Comparison of ENCODE assay signal across 20 mouse cellular contexts in genomic region chr15:77889761-77890422, GRCm38 (mm10). TPM values are rescaled to one million over a fixed set of nuclear protein-coding genes. Genes with fewer than 3 reads are reported as not detected.
DNase-seq lines count a peak whose midpoint lies in the region; ATAC-seq and TF ChIP-seq lines count a peak whose summit lies in the region.
"Had no signal": no experiment of that assay in that cellular context is flagged by ENCODE, and none has a peak within 500 bp of the region (broad histone marks: within the 10 kb centered on the region; RNA-seq: fewer than 3 reads in every experiment).

No protein-coding gene starts in this region.

- no peak for TF ChIP-seq POLR2A in ES-Bruce4 (IDR thresholded peaks at IDR 0.05; ENCODE audit: insufficient read depth, low read length)

- H3K4me1 ChIP-seq in ES-Bruce4 (ENCODE audit: control insufficient read depth, insufficient read depth, low read length) = peaks cover 8% of the 10 kb centered on the region
- H3K4me1 ChIP-seq in intestine, embryonic 15.5 days (replicated peaks) = peaks cover 12% of the 10 kb centered on the region; the same call in 1 of the 2 replicates
- no peaks in the 10 kb centered on the region for H3K4me1 ChIP-seq in midbrain, embryonic 11.5 days (ENCODE audit: control insufficient read depth, insufficient read depth, low read length)
- H3K4me1 ChIP-seq in liver, postnatal 0 days (ENCODE audit: insufficient read depth) = peaks cover 8% of the 10 kb centered on the region
- H3K4me1 ChIP-seq: hindbrain, embryonic 15.5 days had no signal

- H3K27ac ChIP-seq in ES-Bruce4 (ENCODE audit: insufficient read depth, low read length) = peak overlapping the region; percentile 24; the same call in 1 of the 2 replicates
- H3K27ac ChIP-seq in intestine, embryonic 15.5 days = no peak overlapping the region
- no peak overlapping the region for H3K27ac ChIP-seq in left cerebral cortex, adult 2 months
- no peak overlapping the region for H3K27ac ChIP-seq in midbrain, embryonic 11.5 days (ENCODE audit: low read depth, low read length)
- no peak overlapping the region for H3K27ac ChIP-seq in liver, postnatal 0 days (ENCODE audit: low read depth)
- H3K27ac ChIP-seq: heart, embryonic 13.5 days; hindbrain, embryonic 15.5 days; liver, embryonic 14.5 days had no signal

- intact Hi-C loops in left cerebral cortex, adult 2 months (cut with DNase I) = loop anchor here (5.0 kb wide), 1 partner anchor 48 kb away; the partner anchor contains the start of gene Myh9

- H3K4me3 ChIP-seq in ES-Bruce4 (ENCODE audit: low read depth, low read length) = no peak overlapping the region
- H3K4me3 ChIP-seq in intestine, embryonic 15.5 days (replicated peaks) = no peak overlapping the region
- H3K4me3 ChIP-seq in left cerebral cortex, adult 2 months = no peak overlapping the region
- H3K4me3 ChIP-seq in midbrain, embryonic 11.5 days (ENCODE audit: low read depth, low read length) = no peak overlapping the region
- no peak overlapping the region for H3K4me3 ChIP-seq in liver, postnatal 0 days (ENCODE audit: low read depth, low read length)
- H3K4me3 ChIP-seq: heart, embryonic 13.5 days; hindbrain, embryonic 15.5 days had no signal

- no peak overlapping the region for H3K9ac ChIP-seq in ES-Bruce4 (ENCODE audit: low read depth, poor library complexity, severe bottlenecking)
- no peak overlapping the region for H3K9ac ChIP-seq in intestine, embryonic 15.5 days
- no peak overlapping the region for H3K9ac ChIP-seq in midbrain, embryonic 11.5 days (ENCODE audit: low read length)
- H3K9ac ChIP-seq in liver, postnatal 0 days (replicated peaks) = no peak overlapping the region
- H3K9ac ChIP-seq: heart, embryonic 13.5 days; hindbrain, embryonic 15.5 days; liver, embryonic 14.5 days had no signal

- H3K27me3 ChIP-seq in ES-Bruce4 (ENCODE audit: control insufficient read depth, insufficient read depth, low read length, poor library complexity, severe bottlenecking) = no peaks in the 10 kb centered on the region
- no peaks in the 10 kb centered on the region for H3K27me3 ChIP-seq in intestine, embryonic 15.5 days (replicated peaks)
- H3K27me3 ChIP-seq in midbrain, embryonic 11.5 days (ENCODE audit: control insufficient read depth, insufficient read depth, low read length) = no peaks in the 10 kb centered on the region
- no peaks in the 10 kb centered on the region for H3K27me3 ChIP-seq in liver, postnatal 0 days (ENCODE audit: insufficient read depth, low read length)
- H3K27me3 ChIP-seq: heart, embryonic 13.5 days; hindbrain, embryonic 15.5 days had no signal

- no peak for TF ChIP-seq CTCF in ES-Bruce4 (IDR thresholded peaks at IDR 0.05; ENCODE audit: low read depth, low read length)
- no peak for TF ChIP-seq CTCF in left cerebral cortex, adult 2 months (IDR thresholded peaks at IDR 0.05)
- TF ChIP-seq CTCF in liver, postnatal 0 days (IDR thresholded peaks at IDR 0.05; ENCODE audit: low read depth) = no peak

- no peaks in the 10 kb centered on the region for H3K9me3 ChIP-seq in ES-Bruce4 (replicated peaks; ENCODE audit: control insufficient read depth, insufficient read depth, low read length, poor library complexity, severe bottlenecking)
- no peaks in the 10 kb centered on the region for H3K9me3 ChIP-seq in intestine, embryonic 15.5 days
- H3K9me3 ChIP-seq in midbrain, embryonic 11.5 days (ENCODE audit: control insufficient read depth, low read length) = no peaks in the 10 kb centered on the region
- H3K9me3 ChIP-seq in liver, postnatal 0 days (ENCODE audit: low read length) = no peaks in the 10 kb centered on the region
- H3K9me3 ChIP-seq: G1E; heart, embryonic 13.5 days; hindbrain, embryonic 15.5 days had no signal

- peak; percentile 58 for DNase-seq in 3T3-L1 (ENCODE audit: low read depth, low spot score)
- DNase-seq in lung, postnatal 36 days = peak; percentile 81
- DNase-seq in left cerebral cortex, adult 2 months (ENCODE audit: extremely low spot score in 1 of 2, low spot score in 2 of 2) = no peak
- DNase-seq in midbrain, embryonic 11.5 days (ENCODE audit: low spot score, missing footprints) = no peak
- DNase-seq in liver, postnatal 0 days = no peak
- DNase-seq: cerebellum, adult 8-10 months; heart, postnatal 36 days; kidney, adult 18-20 months; kidney, postnatal 10 days; midbrain, embryonic 14.5 days; right cerebral cortex, postnatal 14 days; spleen, adult 18-20 months; thymus, adult 18-20 months had no signal

- 0 out of 2 replicates have a peak, but pooled peaks have one; percentile 41 for ATAC-seq in intestine, embryonic 15.5 days
- ATAC-seq in midbrain, embryonic 11.5 days (ENCODE audit: low FRiP score) = no peak
- no peak for ATAC-seq in liver, postnatal 0 days
- ATAC-seq: forebrain, embryonic 16.5 days had no signal

- WGBS in intestine, embryonic 15.5 days = 37% methylated on average over 4 of the region's 4 CpGs
- 51% methylated on average over 4 of the region's 4 CpGs for WGBS in midbrain, embryonic 11.5 days
- WGBS in liver, postnatal 0 days (ENCODE audit: insufficient replicate concordance) = 52% methylated on average over 4 of the region's 4 CpGs

- TF ChIP-seq EP300 in ES-Bruce4 (IDR thresholded peaks at IDR 0.05; ENCODE audit: insufficient read depth, low read depth, low read length) = no peak
- TF ChIP-seq EP300 in liver, postnatal 0 days (IDR thresholded peaks at IDR 0.05; ENCODE audit: low read depth) = no peak

- H3K36me3 ChIP-seq in ES-Bruce4 (ENCODE audit: control insufficient read depth, insufficient read depth, low read length, poor library complexity, severe bottlenecking) = no peaks in the 10 kb centered on the region
- H3K36me3 ChIP-seq in intestine, embryonic 15.5 days = no peaks in the 10 kb centered on the region
- no peaks in the 10 kb centered on the region for H3K36me3 ChIP-seq in midbrain, embryonic 11.5 days (ENCODE audit: control insufficient read depth, insufficient read depth, low read length)
- H3K36me3 ChIP-seq in liver, postnatal 0 days (replicated peaks; ENCODE audit: insufficient read depth, low read length) = no peaks in the 10 kb centered on the region
- H3K36me3 ChIP-seq: G1E; heart, embryonic 13.5 days; hindbrain, embryonic 15.5 days had no signal

- H3K4me2 ChIP-seq in intestine, embryonic 15.5 days (replicated peaks) = no peak overlapping the region
- H3K4me2 ChIP-seq in midbrain, embryonic 11.5 days = no peak overlapping the region
- no peak overlapping the region; the same call in 1 of the 2 replicates for H3K4me2 ChIP-seq in liver, postnatal 0 days (ENCODE audit: low read depth, low read length)
- H3K4me2 ChIP-seq: heart, embryonic 13.5 days; hindbrain, embryonic 15.5 days had no signal

RNA-seq across cellular contexts. Expression of gene Txn2, which starts 38.9 kb away (rescaled TPM):
- polyA plus RNA-seq in ES-Bruce4 (2011; ENCODE audit: insufficient read depth, insufficient read length, low read depth, missing spikeins) = 167 and 174 TPM in 2 replicates
- 314 and 350 TPM in 2 replicates for polyA plus RNA-seq in intestine, embryonic 15.5 days (2015; fragmentation: Nextera tagmentation; extraction: Ambion mirVana)
- 100 to 1,000 TPM; 139 to 143 TPM for total RNA-seq in left cerebral cortex, adult 2 months (2021)
- polyA plus RNA-seq in midbrain, embryonic 11.5 days (2014; fragmentation: Nextera tagmentation; extraction: Ambion mirVana) = 242 and 255 TPM in 2 replicates
- 258 and 261 TPM in 2 replicates for polyA plus RNA-seq in liver, postnatal 0 days (2015; fragmentation: Nextera tagmentation; extraction: Ambion mirVana)

RNA-seq across cellular contexts. Expression of gene Myh9, which starts 47.9 kb away (rescaled TPM):
- polyA plus RNA-seq in ES-Bruce4 (2011; ENCODE audit: insufficient read depth, insufficient read length, low read depth, missing spikeins) = 584 and 601 TPM in 2 replicates
- 51.6 and 52.9 TPM in 2 replicates for polyA plus RNA-seq in intestine, embryonic 15.5 days (2015; fragmentation: Nextera tagmentation; extraction: Ambion mirVana)
- total RNA-seq in left cerebral cortex, adult 2 months (2021) = 10 to 100 TPM; 81.2 to 91.4 TPM
- 16.4 and 19.6 TPM in 2 replicates for polyA plus RNA-seq in midbrain, embryonic 11.5 days (2014; fragmentation: Nextera tagmentation; extraction: Ambion mirVana)
- polyA plus RNA-seq in liver, postnatal 0 days (2015; fragmentation: Nextera tagmentation; extraction: Ambion mirVana) = 17.7 and 22.4 TPM in 2 replicates

Comparison
In these comparisons a context has a peak if more than half of its experiments do, and no peak if none do; other contexts are left out.
1. DNase-seq: peak in 3T3-L1 (single experiment) and lung, postnatal 36 days (single experiment); none in left cerebral cortex, adult 2 months (0 of 2), midbrain, embryonic 11.5 days (single experiment) and liver, postnatal 0 days (single experiment).
2. RNA of gene Myh9, which starts 47.9 kb away (polyA plus RNA-seq): 584 to 601 TPM in ES-Bruce4; 51.6 to 52.9 TPM in intestine, embryonic 15.5 days, 17.7 to 22.4 TPM in liver, postnatal 0 days and 16.4 to 19.6 TPM in midbrain, embryonic 11.5 days; every median in the first group is over 10 times any median in the second.